Comparison of ENCODE assay signal across 11 mouse cellular contexts in the genomic region with DNA sequence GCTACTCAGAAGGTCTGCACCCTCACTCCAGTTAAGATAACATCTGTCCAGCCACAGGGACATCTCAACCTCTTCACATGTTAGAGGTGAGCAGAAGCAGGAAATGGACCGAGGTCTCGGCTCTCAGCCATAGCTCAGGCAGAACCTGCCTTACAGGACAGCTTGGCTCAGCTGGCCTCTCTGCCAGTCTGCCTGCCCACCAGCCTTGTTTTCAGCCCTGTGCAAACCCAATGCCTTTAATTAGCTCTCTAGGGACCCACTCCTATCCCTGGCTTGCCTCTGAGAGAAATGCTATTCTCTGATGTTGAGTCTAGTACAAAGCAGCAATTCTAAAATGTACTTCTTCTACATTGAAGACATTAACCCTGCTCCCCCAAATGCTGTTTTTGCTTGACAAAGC.
DNase-seq lines count a peak whose midpoint lies in the region; ATAC-seq and TF ChIP-seq lines count a peak whose summit lies in the region.
"Had no signal": no experiment of that assay in that cellular context is flagged by ENCODE, and none has a peak within 500 bp of the region (broad histone marks: within the 10 kb centered on the region; RNA-seq: fewer than 3 reads in every experiment).

No protein-coding gene starts in this region.

- peaks cover 12% of the 10 kb centered on the region for H3K4me1 ChIP-seq in cortical plate, adult 2 months (ENCODE audit: control insufficient read depth, insufficient read depth, low read length)
- H3K4me1 ChIP-seq in hindbrain, embryonic 16.5 days (ENCODE audit: control insufficient read depth, insufficient read depth, low read depth, low read length): peaks cover 17% of the 10 kb centered on the region
- peaks cover 13% of the 10 kb centered on the region for H3K4me1 ChIP-seq in midbrain, embryonic 11.5 days (ENCODE audit: control insufficient read depth, insufficient read depth, low read length)

- H3K9me3 ChIP-seq in hindbrain, embryonic 16.5 days (ENCODE audit: control insufficient read depth, low read length): no peaks in the 10 kb centered on the region
- no peaks in the 10 kb centered on the region for H3K9me3 ChIP-seq in midbrain, embryonic 11.5 days (ENCODE audit: control insufficient read depth, low read length)
- H3K9me3 ChIP-seq: heart, embryonic 10.5 days had no signal

- no peak for TF ChIP-seq POLR2A in cortical plate, adult 2 months (IDR thresholded peaks at IDR 0.05; ENCODE audit: extremely low read depth, insufficient read depth, low read length)

- H3K4me2 ChIP-seq in hindbrain, embryonic 16.5 days (ENCODE audit: low read length): no peak overlapping the region
- H3K4me2 ChIP-seq in midbrain, embryonic 11.5 days: no peak overlapping the region

- no peaks in the 10 kb centered on the region for H3K27me3 ChIP-seq in hindbrain, embryonic 16.5 days (replicated peaks; ENCODE audit: control insufficient read depth, insufficient read depth, low read length)
- H3K27me3 ChIP-seq in midbrain, embryonic 11.5 days (ENCODE audit: control insufficient read depth, insufficient read depth, low read length): no peaks in the 10 kb centered on the region

- TF ChIP-seq CTCF in layer of hippocampus, adult 2 months (conservative IDR thresholded peaks at IDR 0.05): no peak
- no peak for TF ChIP-seq CTCF in cortical plate, adult 2 months (IDR thresholded peaks at IDR 0.05; ENCODE audit: extremely low read depth, insufficient read depth, low read length)

- H3K36me3 ChIP-seq in hindbrain, embryonic 16.5 days (ENCODE audit: control insufficient read depth, insufficient read depth, low read length): no peaks in the 10 kb centered on the region
- 0 out of 2 replicates have a peak, but pooled peaks cover 4% of the 10 kb centered on the region for H3K36me3 ChIP-seq in midbrain, embryonic 11.5 days (ENCODE audit: control insufficient read depth, insufficient read depth, low read length)
- H3K36me3 ChIP-seq: heart, embryonic 10.5 days had no signal

- no peak overlapping the region for H3K9ac ChIP-seq in hindbrain, embryonic 16.5 days (ENCODE audit: low read depth, low read length)
- H3K9ac ChIP-seq in midbrain, embryonic 11.5 days (ENCODE audit: low read length): no peak overlapping the region

- DNase-seq in layer of hippocampus, adult 2 months (ENCODE audit: low spot score in 2 of 2): no peak
- no peak for DNase-seq in layer of hippocampus, postnatal 36 days
- no peak for DNase-seq in midbrain, embryonic 11.5 days (ENCODE audit: low spot score, missing footprints)
- no peak for DNase-seq in urinary bladder, postnatal 14 days (ENCODE audit: low spot score)
- DNase-seq in urinary bladder, adult 2 months (ENCODE audit: low spot score): no peak
- no peak for DNase-seq in cerebellum, adult 8-10 months

- H3K27ac ChIP-seq in layer of hippocampus, adult 2 months: peak overlapping the region; percentile 43; the same call in 1 of the 2 replicates
- H3K27ac ChIP-seq in cortical plate, adult 2 months (ENCODE audit: insufficient read depth, low read length): 0 out of 2 replicates have a peak overlapping the region, but pooled peaks have one; percentile 17
- H3K27ac ChIP-seq in hindbrain, embryonic 16.5 days (ENCODE audit: low read depth, low read length): 0 out of 2 replicates have a peak overlapping the region, but pooled peaks have one; percentile 12
- no peak overlapping the region for H3K27ac ChIP-seq in midbrain, embryonic 11.5 days (ENCODE audit: low read depth, low read length)
- H3K27ac ChIP-seq: heart, embryonic 10.5 days had no signal

- no peak overlapping the region for H3K4me3 ChIP-seq in layer of hippocampus, adult 2 months
- no peak overlapping the region for H3K4me3 ChIP-seq in cortical plate, adult 2 months (ENCODE audit: insufficient read depth, low read length)
- H3K4me3 ChIP-seq in hindbrain, embryonic 16.5 days (ENCODE audit: low read length): no peak overlapping the region
- H3K4me3 ChIP-seq in midbrain, embryonic 11.5 days (ENCODE audit: low read depth, low read length): no peak overlapping the region
- H3K4me3 ChIP-seq: heart, embryonic 10.5 days had no signal

- no peak for ATAC-seq in hindbrain, embryonic 16.5 days
- ATAC-seq in midbrain, embryonic 11.5 days (ENCODE audit: low FRiP score): peak; percentile 58; the same call in 1 of the 2 replicates
- ATAC-seq: CD4-positive, CD25-positive, alpha-beta regulatory T cell, adult 4 months; intestine, postnatal 0 days had no signal

- 73% methylated on average over 2 of the region's 2 CpGs for WGBS in hindbrain, embryonic 16.5 days
- 90% methylated on average over 2 of the region's 2 CpGs for WGBS in midbrain, embryonic 11.5 days
